Comparison of ENCODE assay signal across 30 mouse cellular contexts in genomic region chr2:161252761-161253160, GRCm38 (mm10).
"Had no signal": no experiment of that assay in that cellular context is flagged by ENCODE, and none has a peak within 500 bp of the region (broad histone marks: within the 10 kb centered on the region; RNA-seq: fewer than 3 reads in every experiment).

No protein-coding gene starts in this region.

- H3K9ac ChIP-seq: limb, embryonic 12.5 days; limb, embryonic 13.5 days; limb, embryonic 15.5 days; liver, embryonic 12.5 days; liver, embryonic 13.5 days; liver, embryonic 14.5 days; liver, embryonic 15.5 days; liver, postnatal 0 days; lung, embryonic 14.5 days; lung, embryonic 15.5 days; midbrain, embryonic 12.5 days; midbrain, embryonic 13.5 days; midbrain, embryonic 15.5 days; neural tube, embryonic 12.5 days had no signal

- H3K27ac ChIP-seq: limb, embryonic 10.5 days; limb, embryonic 12.5 days; limb, embryonic 13.5 days; limb, embryonic 15.5 days; liver, embryonic 12.5 days; liver, embryonic 13.5 days; liver, embryonic 14.5 days; liver, embryonic 15.5 days; lung, embryonic 15.5 days; macrophage; midbrain, embryonic 10.5 days; midbrain, embryonic 12.5 days; midbrain, embryonic 13.5 days; midbrain, embryonic 15.5 days; neural tube, embryonic 12.5 days had no signal

- H3K4me1 ChIP-seq: limb, embryonic 10.5 days; limb, embryonic 12.5 days; limb, embryonic 13.5 days; limb, embryonic 15.5 days; liver, embryonic 12.5 days; liver, embryonic 13.5 days; liver, embryonic 15.5 days; lung, embryonic 15.5 days; megakaryocyte, embryonic 14.5 days; midbrain, embryonic 12.5 days; midbrain, embryonic 13.5 days; neural tube, embryonic 12.5 days had no signal

- DNase-seq: left cerebral cortex, postnatal 4 days; liver; liver, embryonic 13.5 days; liver, postnatal 0 days; lung, adult 18-20 months; lung, adult 2 months; lung, embryonic 14.5 days; lung, postnatal 10 days; lung, postnatal 14 days; lung, postnatal 36 days; lung, postnatal 4 days; midbrain, embryonic 14.5 days had no signal

- H3K36me3 ChIP-seq: limb, embryonic 10.5 days; limb, embryonic 12.5 days; limb, embryonic 13.5 days; limb, embryonic 15.5 days; liver, embryonic 12.5 days; liver, embryonic 13.5 days; liver, embryonic 15.5 days; lung, embryonic 15.5 days; midbrain, embryonic 10.5 days; midbrain, embryonic 12.5 days; midbrain, embryonic 13.5 days; midbrain, embryonic 15.5 days; neural tube, embryonic 12.5 days had no signal

- ATAC-seq: liver, embryonic 12.5 days; liver, postnatal 0 days; lung, postnatal 0 days; midbrain, embryonic 13.5 days; midbrain, embryonic 15.5 days; midbrain, embryonic 16.5 days had no signal

- H3K4me3 ChIP-seq: limb, embryonic 10.5 days; limb, embryonic 12.5 days; limb, embryonic 13.5 days; limb, embryonic 15.5 days; liver, embryonic 12.5 days; liver, embryonic 13.5 days; liver, embryonic 15.5 days; lung, embryonic 15.5 days; megakaryocyte, embryonic 14.5 days; midbrain, embryonic 10.5 days; midbrain, embryonic 12.5 days; midbrain, embryonic 13.5 days; midbrain, embryonic 15.5 days; myocyte; neural tube, embryonic 12.5 days had no signal

- H3K9me3 ChIP-seq: limb, embryonic 10.5 days; limb, embryonic 13.5 days; limb, embryonic 15.5 days; liver, embryonic 12.5 days; liver, embryonic 13.5 days; liver, embryonic 15.5 days; lung, embryonic 15.5 days; midbrain, embryonic 10.5 days; midbrain, embryonic 12.5 days; midbrain, embryonic 13.5 days; midbrain, embryonic 15.5 days; neural tube, embryonic 12.5 days had no signal
